Mouse (Mus musculus) E14TG2a.4 (cell line): ENCODE measurements at regions not wholly inside any gene's neighbourhood (a gene's known extent, or its start where the extent isn't known, plus 50 kb on each side); places are given as distances from the start of the nearest gene placed in this dataset.

Experiments used
- CTCF ChIP-seq: conservative IDR thresholded peaks from 2 replicates; pipeline ENCODE4 v1.5.1; 2014; ENCODE audit warnings: low read length
- NANOG ChIP-seq: IDR thresholded peaks from 2 replicates; pipeline ENCODE4 v1.6.1; 2014; ENCODE audit warnings: borderline replicate concordance, low read length, mixed read lengths
- POU5F1 ChIP-seq: IDR thresholded peaks from 2 replicates; pipeline ENCODE4 v1.6.1; 2014; ENCODE audit warnings: low read length, borderline replicate concordance

- TF ChIP-seq CTCF (no peak), POU5F1 (no peak), NANOG (no peak)
Observed at GRCm38 (mm10) chr12:9292656-9293055, 262.9 kb downstream of the Ttc32 start.
